Mouse (Mus musculus) erythroblast, embryonic 14.5 days (primary cell): ENCODE data around the gene 1700024G13Rik.

ENCODE experiments used
- GATA1 ChIP-seq: IDR thresholded peaks from 2 replicates; pipeline ENCODE4 v1.6.1; 2012; ENCODE audit warnings: low read length, inconsistent platforms, mixed read lengths
- TAL1 ChIP-seq: IDR thresholded peaks from 3 replicates; pipeline ENCODE4 v1.6.1; 2012; ENCODE audit warnings: low read length, inconsistent platforms, mixed read lengths

DNA sequence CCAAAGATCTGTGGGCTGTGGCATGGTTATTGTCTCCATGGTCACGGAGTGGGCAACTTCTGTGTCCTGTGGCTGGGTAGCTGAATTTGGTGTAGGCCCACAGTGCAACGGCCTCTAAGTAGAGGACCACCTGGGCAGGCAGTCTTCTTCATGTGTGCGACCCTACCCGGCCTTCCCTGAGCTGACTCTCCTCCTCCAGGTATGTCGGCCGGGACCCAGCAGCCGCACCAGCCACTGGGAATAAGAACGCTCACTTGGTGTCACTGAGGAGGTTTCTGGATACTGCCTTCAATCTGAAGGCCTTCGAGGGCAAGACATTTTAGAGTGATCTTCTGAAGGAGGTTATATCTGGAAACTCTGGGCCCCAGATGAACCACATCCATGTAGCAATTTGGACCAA, 40.9 kb downstream of the 1700024G13Rik start:
- TF ChIP-seq TAL1, result no peak
- TF ChIP-seq GATA1, result no peak
